8 mouse cellular contexts compared by ENCODE assay signal in genomic region chr11:75556006-75556405, GRCm38 (mm10). TPM values are rescaled to one million over a fixed set of nuclear protein-coding genes. Genes with fewer than 3 reads are reported as not detected.
DNase-seq lines count a peak whose midpoint lies in the region; TF ChIP-seq lines count a peak whose summit lies in the region.
"Not testable (repeated sequence)": the region's sequence is repeated elsewhere in the genome, so short reads cannot be mapped to it uniquely, and the experiment has no call there.
"Had no signal": no experiment of that assay in that cellular context is flagged by ENCODE, and none has a peak within 500 bp of the region (broad histone marks: within the 10 kb centered on the region; RNA-seq: fewer than 3 reads in every experiment).

No protein-coding gene starts in this region.

- H3K27me3 ChIP-seq in E14TG2a.4 (ENCODE audit: insufficient read depth, low read length); MEL (ENCODE audit: control insufficient read depth in 1 of 2, insufficient read depth in 2 of 2, low read length in 2 of 2); heart, adult 2 months (ENCODE audit: control insufficient read depth, insufficient read depth, low read length): not testable (repeated sequence)

- peaks cover 15% of the 10 kb centered on the region; the same call in 1 of the 2 replicates for H3K36me3 ChIP-seq in E14TG2a.4 (ENCODE audit: insufficient read depth, low read length)
- not testable (repeated sequence) for H3K36me3 ChIP-seq in MEL (ENCODE audit: control insufficient read depth in 1 of 2, insufficient read depth in 2 of 2, low read length in 2 of 2); heart, adult 2 months (ENCODE audit: control insufficient read depth, insufficient read depth, low read length)

- TF ChIP-seq RAD21 in MEL (IDR thresholded peaks at IDR 0.05; ENCODE audit: low read depth, low read length) = not testable (repeated sequence)

- not testable (repeated sequence) for H3K4me3 ChIP-seq in E14TG2a.4 (replicated peaks; ENCODE audit: low read length); MEL (ENCODE audit: control insufficient read depth in 1 of 2, insufficient read depth in 1 of 2, low read depth in 2 of 2, low read length in 2 of 2); heart, adult 2 months; layer of hippocampus, adult 2 months

- H3K9ac ChIP-seq in MEL (ENCODE audit: control insufficient read depth, low read depth, low read length, poor library complexity, severe bottlenecking); heart, adult 2 months (ENCODE audit: low read depth, low read length): not testable (repeated sequence)

- DNase-seq in A20 (ENCODE audit: low read depth, low spot score) (peak; percentile 64), MEL (ENCODE audit: low read depth, low spot score) (peak; percentile 35)
- not testable (repeated sequence) for DNase-seq in heart, adult 2 months; layer of hippocampus, adult 2 months (ENCODE audit: low spot score in 2 of 2)
- peak; percentile 33 for DNase-seq in naive thymus-derived CD4-positive, alpha-beta T cell, adult 2 months (ENCODE audit: low read depth)
- peak; percentile 46 for DNase-seq in thymus, postnatal 14 days

- H3K9me3 ChIP-seq in E14TG2a.4 (ENCODE audit: low read length); MEL (replicated peaks; ENCODE audit: insufficient read depth, low read length): not testable (repeated sequence)

- WGBS in heart, adult 2 months = 93% methylated on average over 6 of the region's 6 CpGs

- TF ChIP-seq EP300 in MEL (IDR thresholded peaks at IDR 0.05; ENCODE audit: low read depth in 1 of 2, low read length in 2 of 2); heart, adult 2 months (IDR thresholded peaks at IDR 0.05; ENCODE audit: insufficient read depth, low read depth, low read length): not testable (repeated sequence)

- not testable (repeated sequence) for H3K79me2 ChIP-seq in MEL (ENCODE audit: control insufficient read depth, insufficient read depth, low read length, poor library complexity); heart, adult 2 months (replicated peaks; ENCODE audit: control insufficient read depth, insufficient read depth, low read length)

- TF ChIP-seq CTCF in E14TG2a.4 (conservative IDR thresholded peaks at IDR 0.05; ENCODE audit: low read length) = 0 out of 2 replicates have a peak, but pooled peaks have one; percentile 9
- TF ChIP-seq CTCF in MEL (IDR thresholded peaks at IDR 0.05 in 2 of 3, conservative IDR thresholded peaks at IDR 0.05 in 1 of 3; ENCODE audit: control insufficient read depth in 1 of 3, insufficient read depth in 1 of 3, low read depth in 2 of 3, low read length in 3 of 3, poor library complexity in 1 of 3, severe bottlenecking in 1 of 3) = peak; percentile 6 to 30 (median 29); a peak in 3 of 6 replicates
- TF ChIP-seq CTCF in heart, adult 2 months (IDR thresholded peaks at IDR 0.05) = peak; percentile 12; the same call in 1 of the 2 replicates
- TF ChIP-seq CTCF in layer of hippocampus, adult 2 months (conservative IDR thresholded peaks at IDR 0.05) = peak; percentile 28

- H3K27ac ChIP-seq in MEL (ENCODE audit: control insufficient read depth, low read depth, low read length); heart, adult 2 months; layer of hippocampus, adult 2 months: not testable (repeated sequence)

- intact Hi-C loops in heart, adult 2 months (cut with DNase I) = not testable (repeated sequence)

- not testable (repeated sequence) for TF ChIP-seq POLR2A in MEL (IDR thresholded peaks at IDR 0.05; ENCODE audit: control insufficient read depth in 1 of 2, insufficient read depth in 1 of 2, low read depth in 1 of 2, low read length in 2 of 2, poor library complexity in 1 of 2); heart, adult 2 months (IDR thresholded peaks at IDR 0.05; ENCODE audit: insufficient read depth, low read depth, low read length)

- H3K4me1 ChIP-seq in E14TG2a.4 (replicated peaks; ENCODE audit: low read depth, low read length) = peaks cover 60% of the 10 kb centered on the region
- not testable (repeated sequence) for H3K4me1 ChIP-seq in MEL (ENCODE audit: control insufficient read depth in 1 of 2, insufficient read depth in 2 of 2, low read length in 2 of 2)
- H3K4me1 ChIP-seq in heart, adult 2 months (ENCODE audit: control insufficient read depth, insufficient read depth, low read length) = peaks cover 10% of the 10 kb centered on the region

TF ChIP-seq in MEL, 35 proteins besides CTCF, POLR2A, EP300 and RAD21:
- TF ChIP-seq SMC3 (IDR thresholded peaks at IDR 0.05; ENCODE audit: low read depth, low read length) = peak; percentile 29

RNA-seq across cellular contexts. Expression of gene Slc43a2, which starts 24.5 kb away (rescaled TPM):
- total RNA-seq in MEL (2012; rRNA removed) = 4.9 and 5.9 TPM in 2 replicates
- polyA plus RNA-seq in MEL (2012; ENCODE audit: insufficient read depth in 1 of 2, insufficient read length in 2 of 2, low read depth in 1 of 2, low replicate concordance in 2 of 2, missing spikeins in 1 of 2) = 1 to 10 TPM in 1 of 2 experiments, not detected in 1; 8.4 TPM
- 10 to 100 TPM; 13.7 to 14.6 TPM for total RNA-seq in heart, adult 2 months (2021)
- polyA plus RNA-seq in heart, adult 2 months (2012; rRNA removed) = 13.1 and 13.6 TPM in 2 replicates
- total RNA-seq in layer of hippocampus, adult 2 months (2021) = 10 to 100 TPM; 43.0 to 53.4 TPM

RNA-seq across cellular contexts. Expression of gene Pitpna, which starts 31.9 kb away (rescaled TPM):
- 67.8 and 73.1 TPM in 2 replicates for total RNA-seq in MEL (2012; rRNA removed)
- 100 to 1,000 TPM; 194 to 709 TPM for polyA plus RNA-seq in MEL (2012; ENCODE audit: insufficient read depth in 1 of 2, insufficient read length in 2 of 2, low read depth in 1 of 2, low replicate concordance in 2 of 2, missing spikeins in 1 of 2)
- 10 to 100 TPM; 96.6 to 99.1 TPM for total RNA-seq in heart, adult 2 months (2021)
- 57.2 and 95.9 TPM in 2 replicates for polyA plus RNA-seq in heart, adult 2 months (2012; rRNA removed)
- total RNA-seq in layer of hippocampus, adult 2 months (2021) = 100 to 1,000 TPM; 269 to 283 TPM

RNA-seq across cellular contexts. Expression of gene Scarf1, which starts 42.7 kb away (rescaled TPM):
- total RNA-seq in MEL (2012; rRNA removed) = 0.10 and 0.15 TPM in 2 replicates
- polyA plus RNA-seq in MEL (2012; ENCODE audit: insufficient read depth in 1 of 2, insufficient read length in 2 of 2, low read depth in 1 of 2, low replicate concordance in 2 of 2, missing spikeins in 1 of 2) = under 1 TPM in 1 of 2 experiments, not detected in 1; 0.28 TPM
- 1 to 10 TPM; 7.6 to 8.5 TPM for total RNA-seq in heart, adult 2 months (2021)
- polyA plus RNA-seq in heart, adult 2 months (2012; rRNA removed) = 18.1 and 21.6 TPM in 2 replicates
- 1 to 10 TPM; 1.3 TPM for total RNA-seq in layer of hippocampus, adult 2 months (2021)

RNA-seq across cellular contexts. Expression of gene Rilp, which starts 46.1 kb away (rescaled TPM):
- total RNA-seq in MEL (2012; rRNA removed) = 0.16 and 0.19 TPM in 2 replicates
- polyA plus RNA-seq in MEL (2012; ENCODE audit: insufficient read depth in 1 of 2, insufficient read length in 2 of 2, low read depth in 1 of 2, low replicate concordance in 2 of 2, missing spikeins in 1 of 2) = under 1 TPM in 1 of 2 experiments, not detected in 1; 0.65 TPM
- 10 to 100 TPM; 40.5 to 48.8 TPM for total RNA-seq in heart, adult 2 months (2021)
- polyA plus RNA-seq in heart, adult 2 months (2012; rRNA removed) = 39.2 and 62.0 TPM in 2 replicates
- 1 to 10 TPM; 1.6 to 1.7 TPM for total RNA-seq in layer of hippocampus, adult 2 months (2021)
- polyA plus RNA-seq: inflammation-experienced regulatory T-cells, adult 6 months had no signal
